Mouse (Mus musculus): ENCODE data around the gene Atat1. TPM values are rescaled to one million over a fixed set of nuclear protein-coding genes. Genes with fewer than 3 reads are reported as not detected.

Gene Atat1
- polyA plus RNA-seq, 1 experiment from 2014 or later: 28.4 TPM

DNA sequence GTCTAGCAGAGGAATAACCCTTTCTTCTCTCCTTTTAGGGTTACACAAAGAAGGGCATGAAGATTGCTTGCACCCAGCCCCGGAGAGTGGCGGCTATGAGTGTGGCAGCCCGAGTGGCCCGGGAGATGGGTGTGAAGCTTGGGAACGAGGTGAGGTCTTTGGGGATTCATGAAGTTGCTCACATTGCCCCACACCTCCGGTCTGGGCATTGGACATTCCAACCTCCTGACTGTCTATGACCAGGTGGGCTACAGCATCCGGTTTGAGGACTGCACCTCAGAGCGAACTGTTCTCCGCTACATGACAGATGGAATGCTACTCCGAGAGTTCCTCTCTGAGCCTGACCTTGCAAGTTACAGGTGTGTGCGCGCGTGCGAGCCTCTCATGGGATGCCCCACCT is 26.1 kb downstream of the Atat1 start:
- 96% methylated on average over 14 of the region's 14 CpGs for WGBS
- no peak overlapping the region for H3K4me2 ChIP-seq (ENCODE audit: low read length)
- no peaks in the 10 kb centered on the region; the same call in 1 of the 2 replicates for H3K4me1 ChIP-seq (replicated peaks; ENCODE audit: insufficient read depth, low read length)
- TF ChIP-seq CTCF (IDR thresholded peaks at IDR 0.05; ENCODE audit: low read depth): no peak
- no peaks in the 10 kb centered on the region for H3K27me3 ChIP-seq (ENCODE audit: insufficient read depth, low read length)
- no peak overlapping the region for H3K27ac ChIP-seq
- no peak overlapping the region for H3K9ac ChIP-seq (ENCODE audit: low read depth, low read length)
- H3K4me3 ChIP-seq (replicated peaks; ENCODE audit: low read depth, low read length): no peak overlapping the region
- no peak for DNase-seq (ENCODE audit: low spot score)
- ATAC-seq (replicated peaks; ENCODE audit: low FRiP score, low read depth): no peak
- peaks cover 61% of the 10 kb centered on the region for H3K36me3 ChIP-seq (ENCODE audit: insufficient read depth, low read length)
- no peaks in the 10 kb centered on the region for H3K9me3 ChIP-seq (replicated peaks; ENCODE audit: low read length)

DNA sequence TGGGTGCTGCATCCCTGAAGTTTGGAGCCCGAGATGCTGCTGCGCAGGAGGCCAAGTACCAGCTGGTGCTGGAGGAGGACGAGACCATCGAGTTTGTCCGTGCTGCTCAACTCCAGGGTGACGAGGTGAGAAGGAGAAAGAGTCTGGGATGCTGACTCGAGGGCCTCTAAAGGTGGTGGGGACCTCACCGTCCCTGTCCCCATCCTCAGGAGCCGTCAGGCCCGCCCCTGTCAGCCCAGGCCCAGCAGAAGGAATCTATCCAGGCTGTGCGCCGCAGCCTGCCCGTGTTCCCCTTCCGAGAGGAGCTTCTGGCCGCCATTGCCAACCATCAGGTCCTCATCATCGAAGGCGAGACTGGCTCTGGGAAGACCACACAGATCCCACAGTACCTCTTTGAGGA is 27.0 kb downstream of the Atat1 start:
- Histone ChIP-seq H3K4me3 (replicated peaks; ENCODE audit: low read depth, low read length) (no peak overlapping the region), H3K4me1 (replicated peaks; ENCODE audit: insufficient read depth, low read length) (no peaks in the 10 kb centered on the region; the same call in 1 of the 2 replicates), H3K27ac (no peak overlapping the region), H3K4me2 (ENCODE audit: low read length) (no peak overlapping the region), H3K36me3 (ENCODE audit: insufficient read depth, low read length) (peaks cover 53% of the 10 kb centered on the region), H3K9ac (ENCODE audit: low read depth, low read length) (no peak overlapping the region), H3K9me3 (replicated peaks; ENCODE audit: low read length) (no peaks in the 10 kb centered on the region), H3K27me3 (ENCODE audit: insufficient read depth, low read length) (no peaks in the 10 kb centered on the region)
- DNase-seq (ENCODE audit: low spot score) (no peak), ATAC-seq (replicated peaks; ENCODE audit: low FRiP score, low read depth) (no peak)
- 93% methylated on average over 17 of the region's 17 CpGs for WGBS
- no peak for TF ChIP-seq CTCF (IDR thresholded peaks at IDR 0.05; ENCODE audit: low read depth)

DNA sequence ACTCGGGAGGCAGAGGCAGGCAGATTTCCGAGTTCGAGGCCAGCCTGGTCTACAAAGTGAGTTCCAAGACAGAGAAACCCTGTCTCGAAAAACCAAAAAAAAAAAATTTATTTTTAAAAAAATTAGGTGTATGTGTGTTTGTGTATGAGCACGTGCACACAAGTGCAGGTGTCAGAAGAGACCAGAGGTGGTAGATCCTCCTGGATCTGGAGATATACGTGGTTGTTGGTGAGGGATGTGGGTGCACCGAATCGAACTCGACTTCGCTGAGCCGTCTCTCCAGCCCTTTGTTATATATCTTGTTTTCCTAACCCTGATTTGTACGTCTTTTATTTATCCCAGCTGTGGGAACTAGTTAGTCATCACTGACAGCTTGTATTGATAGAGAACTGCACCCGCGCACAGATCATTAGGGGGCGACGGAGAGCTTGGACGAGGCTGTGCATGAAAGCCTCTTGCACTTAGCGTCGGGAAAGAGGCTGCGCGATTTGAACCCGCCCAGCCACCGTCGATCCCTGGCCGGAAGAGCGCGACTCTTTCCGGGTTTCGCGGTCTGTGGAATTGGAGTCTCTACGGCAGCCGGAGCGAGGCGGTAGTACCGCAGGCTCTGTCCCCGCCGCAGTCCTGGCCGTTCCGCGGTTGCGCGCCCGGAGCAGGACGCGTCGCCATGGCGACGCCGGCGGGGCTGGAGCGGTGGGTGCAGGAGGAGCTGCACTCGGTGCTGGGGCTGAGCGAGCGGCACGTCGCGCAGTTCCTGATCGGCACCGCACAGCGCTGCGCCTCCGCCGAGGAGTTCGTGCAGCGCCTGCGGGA is 30.4 kb downstream of the Atat1 start, which contains the start of gene Dhx16:
Gene Dhx16, plus strand, starts transcription at position 575 of the 813 bp plus-strand sequence.
- peak; percentile 97 for DNase-seq (ENCODE audit: low spot score)
- peak; percentile 83 for TF ChIP-seq CTCF (IDR thresholded peaks at IDR 0.05; ENCODE audit: low read depth)
- Histone ChIP-seq H3K4me2 (ENCODE audit: low read length) (peak within 1 kb of the TSS; percentile 85), H3K9me3 (replicated peaks; ENCODE audit: low read length) (no peaks in the 10 kb centered on the region), H3K27ac (peak within 1 kb of the TSS; percentile 69), H3K4me1 (replicated peaks; ENCODE audit: insufficient read depth, low read length) (no peaks in the 10 kb centered on the region; the same call in 1 of the 2 replicates), H3K4me3 (replicated peaks; ENCODE audit: low read depth, low read length) (peak within 1 kb of the TSS; percentile 97), H3K9ac (ENCODE audit: low read depth, low read length) (peak within 1 kb of the TSS; percentile 84), H3K36me3 (ENCODE audit: insufficient read depth, low read length) (peaks cover 27% of the 10 kb centered on the region; the same call in 1 of the 2 replicates), H3K27me3 (ENCODE audit: insufficient read depth, low read length) (no peaks in the 10 kb centered on the region)
- 5% methylated on average over 66 of the region's 66 CpGs for WGBS
- peak; percentile 92 for ATAC-seq (replicated peaks; ENCODE audit: low FRiP score, low read depth)

DNA sequence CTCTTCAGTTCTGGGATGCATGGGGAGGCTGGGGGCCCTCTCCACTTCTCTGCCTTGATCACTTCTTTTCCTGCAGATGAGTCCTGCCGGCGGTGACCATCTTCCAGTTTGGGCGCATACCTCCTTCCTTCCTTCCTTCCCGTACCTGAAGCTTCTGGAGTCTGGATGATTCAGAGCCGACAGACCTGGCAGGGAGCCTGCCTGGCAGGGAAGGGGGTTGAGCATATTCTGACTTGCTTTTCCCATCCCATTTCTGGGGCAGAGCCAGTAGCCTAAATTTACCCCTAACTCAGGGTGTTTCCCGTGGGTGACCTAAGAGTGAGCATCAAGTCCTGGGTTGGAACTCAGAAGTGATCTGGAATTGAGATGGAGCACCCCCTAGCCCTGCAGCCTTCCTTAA is 35.2 kb downstream of the Atat1 start:
- Histone ChIP-seq H3K27ac (no peak overlapping the region), H3K4me2 (ENCODE audit: low read length) (no peak overlapping the region), H3K4me1 (replicated peaks; ENCODE audit: insufficient read depth, low read length) (0 out of 2 replicates have a peak, but pooled peaks cover 6% of the 10 kb centered on the region), H3K9ac (ENCODE audit: low read depth, low read length) (no peak overlapping the region), H3K27me3 (ENCODE audit: insufficient read depth, low read length) (no peaks in the 10 kb centered on the region), H3K9me3 (replicated peaks; ENCODE audit: low read length) (no peaks in the 10 kb centered on the region), H3K4me3 (replicated peaks; ENCODE audit: low read depth, low read length) (no peak overlapping the region), H3K36me3 (ENCODE audit: insufficient read depth, low read length) (0 out of 2 replicates have a peak, but pooled peaks cover 4% of the 10 kb centered on the region)
- 78% methylated on average over 6 of the region's 6 CpGs for WGBS
- no peak for TF ChIP-seq CTCF (IDR thresholded peaks at IDR 0.05; ENCODE audit: low read depth)
- DNase-seq (ENCODE audit: low spot score) (no peak), ATAC-seq (replicated peaks; ENCODE audit: low FRiP score, low read depth) (no peak)

DNA sequence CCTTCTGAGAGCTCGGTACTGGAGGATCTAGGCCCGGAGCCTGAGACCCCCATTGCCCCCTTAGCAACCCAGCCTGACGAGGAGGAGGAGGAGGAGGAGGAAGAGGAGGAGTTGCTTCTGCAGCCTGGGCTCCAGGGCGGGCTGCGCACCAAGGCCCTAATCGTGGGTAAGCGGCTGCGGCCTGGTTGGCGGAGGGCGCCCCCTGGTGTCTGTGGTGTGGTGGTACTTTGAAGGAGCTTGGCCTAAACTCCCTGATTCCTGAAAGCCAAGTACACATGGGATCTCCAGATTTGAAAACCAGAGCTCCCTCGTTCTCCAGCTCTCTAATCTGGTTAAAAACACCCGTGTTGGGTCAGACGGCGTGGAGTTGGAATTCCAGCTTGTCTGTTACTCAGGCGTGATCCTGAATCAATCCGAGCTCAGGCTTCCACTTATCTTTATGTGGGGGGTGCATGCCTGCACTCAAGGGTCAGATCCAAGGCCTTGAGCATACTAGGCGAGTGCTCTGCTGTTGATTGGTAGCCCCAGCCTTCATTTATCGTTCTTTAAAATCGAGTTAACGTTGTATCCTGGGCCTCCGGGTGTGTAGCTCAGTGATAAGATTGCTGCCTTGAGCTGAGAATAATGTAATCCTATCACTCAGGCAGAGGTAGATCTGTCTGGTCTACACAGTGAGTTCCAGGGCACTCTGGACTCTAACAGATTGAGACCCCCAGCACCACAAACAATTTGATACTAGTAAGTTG is 35.9 kb downstream of the Atat1 start:
- 29% methylated on average over 21 of the region's 21 CpGs for WGBS
- H3K9ac ChIP-seq (ENCODE audit: low read depth, low read length): peak overlapping the region; percentile 19; the same call in 1 of the 2 replicates
- H3K4me3 ChIP-seq (replicated peaks; ENCODE audit: low read depth, low read length): no peak overlapping the region
- DNase-seq (ENCODE audit: low spot score) (peak; percentile 88), ATAC-seq (replicated peaks; ENCODE audit: low FRiP score, low read depth) (peak; percentile 52)
- peak; percentile 96 for TF ChIP-seq CTCF (IDR thresholded peaks at IDR 0.05; ENCODE audit: low read depth)
- no peaks in the 10 kb centered on the region for H3K9me3 ChIP-seq (replicated peaks; ENCODE audit: low read length)
- no peaks in the 10 kb centered on the region for H3K27me3 ChIP-seq (ENCODE audit: insufficient read depth, low read length)
- 0 out of 2 replicates have a peak, but pooled peaks cover 8% of the 10 kb centered on the region for H3K4me1 ChIP-seq (replicated peaks; ENCODE audit: insufficient read depth, low read length)
- H3K36me3 ChIP-seq (ENCODE audit: insufficient read depth, low read length): 0 out of 2 replicates have a peak, but pooled peaks cover 4% of the 10 kb centered on the region
- H3K4me2 ChIP-seq (ENCODE audit: low read length): peak overlapping the region; percentile 33; the same call in 1 of the 2 replicates
- no peak overlapping the region for H3K27ac ChIP-seq
